Mouse (Mus musculus) kidney, embryonic 16.5 days (tissue): ENCODE measurements at regions not wholly inside any gene's neighbourhood (a gene's known extent, or its start where the extent isn't known, plus 50 kb on each side); places are given as distances from the start of the nearest gene placed in this dataset.
A peak's percentile ranks its signal among the peaks of the same experiment; 100 is the strongest.

Source experiments
- ATAC-seq: fragments of 200-750 bp; cut with Nextera tagmentation; 2 replicates; pipeline ENCODE4 v1.8.0; 2017; ENCODE audit warnings: moderate TSS enrichment; ENCODE audit not compliant: low FRiP score, low TSS enrichment
- H3K27ac ChIP-seq: fragments of 300-500 bp; sonication (generic); 2 replicates; pipeline ENCODE4 v1.5.1; 2014; ENCODE audit warnings: low read length
- H3K27me3 ChIP-seq: fragments of 300-500 bp; sonication (generic); 2 replicates; pipeline ENCODE4 v1.6.1; 2014; ENCODE audit warnings: low read length, control low read depth, mixed read lengths; ENCODE audit not compliant: insufficient read depth
- H3K36me3 ChIP-seq: fragments of 300-500 bp; sonication (generic); 2 replicates; pipeline ENCODE4 v1.6.1; 2014; ENCODE audit warnings: low read length, control low read depth, mixed read lengths; ENCODE audit not compliant: insufficient read depth
- H3K4me1 ChIP-seq: fragments of 300-500 bp; sonication (generic); 2 replicates; pipeline ENCODE4 v1.6.1; 2014; ENCODE audit warnings: low read length, control low read depth, mixed read lengths; ENCODE audit not compliant: insufficient read depth
- H3K4me2 ChIP-seq: fragments of 300-500 bp; sonication (generic); replicated peaks from 2 replicates; pipeline ENCODE4 v1.6.1; 2014; ENCODE audit warnings: low read depth, low read length
- H3K4me3 ChIP-seq: fragments of 300-500 bp; sonication (generic); 2 replicates; pipeline ENCODE4 v1.5.1; 2014; ENCODE audit warnings: mild to moderate bottlenecking, low read length
- H3K9ac ChIP-seq: fragments of 300-500 bp; sonication (generic); replicated peaks from 2 replicates; pipeline ENCODE4 v1.6.1; 2014; ENCODE audit warnings: low read length
- H3K9me3 ChIP-seq: fragments of 300-500 bp; sonication (generic); 2 replicates; pipeline ENCODE4 v1.6.1; 2016; ENCODE audit warnings: low read length, control low read depth
- WGBS: fragments of 180-500 bp; shearing (Covaris S2); extraction: QIAGEN DNeasy Blood & Tissue Kit; methylation state at CpG from one replicate; pipeline ENCODE4 v1.1.7; 2014; 5-methylcytosine and 5-hydroxymethylcytosine counted together

GRCm38 (mm10) chr4:97050735-97051134, 132.2 kb downstream of the Gm10192 start:
- Histone ChIP-seq H3K27me3 (no peaks in the 10 kb centered on the region), H3K9me3 (no peaks in the 10 kb centered on the region), H3K9ac (no peak overlapping the region), H3K36me3 (no peaks in the 10 kb centered on the region), H3K4me3 (no peak overlapping the region), H3K4me1 (peaks cover 13% of the 10 kb centered on the region), H3K4me2 (no peak overlapping the region), H3K27ac (no peak overlapping the region)
- WGBS: 27% methylated on average over 6 of the region's 6 CpGs
- ATAC-seq: peak; percentile 81

- no peaks in the 10 kb centered on the region for H3K36me3 ChIP-seq
- H3K9ac ChIP-seq: no peak overlapping the region
- ATAC-seq: peak; percentile 61; the same call in 1 of the 2 replicates
- H3K9me3 ChIP-seq: no peaks in the 10 kb centered on the region
- H3K4me3 ChIP-seq: no peak overlapping the region
- H3K4me2 ChIP-seq: no peak overlapping the region
- 24% methylated on average over 4 of the region's 4 CpGs for WGBS
- H3K27ac ChIP-seq: no peak overlapping the region
- H3K4me1 ChIP-seq: peaks cover 13% of the 10 kb centered on the region
- no peaks in the 10 kb centered on the region for H3K27me3 ChIP-seq
Measured at GRCm38 (mm10) chr4:97049045-97049674, 133.8 kb downstream of the Gm10192 start.

- 30% methylated on average over 2 of the region's 2 CpGs for WGBS
- H3K4me3 ChIP-seq: no peak overlapping the region
- H3K9me3 ChIP-seq: no peaks in the 10 kb centered on the region
- no peak overlapping the region for H3K9ac ChIP-seq
- H3K4me2 ChIP-seq: no peak overlapping the region
- H3K27me3 ChIP-seq: no peaks in the 10 kb centered on the region
- no peaks in the 10 kb centered on the region for H3K4me1 ChIP-seq
- H3K36me3 ChIP-seq: no peaks in the 10 kb centered on the region
- no peak overlapping the region for H3K27ac ChIP-seq
- peak; percentile 63; the same call in 1 of the 2 replicates for ATAC-seq
Measured at GRCm38 (mm10) chr4:97037693-97038348, 145.1 kb downstream of the Gm10192 start.

- no peaks in the 10 kb centered on the region for H3K36me3 ChIP-seq
- H3K27ac ChIP-seq: no peak overlapping the region
- no peak overlapping the region for H3K9ac ChIP-seq
- no peaks in the 10 kb centered on the region for H3K4me1 ChIP-seq
- H3K27me3 ChIP-seq: no peaks in the 10 kb centered on the region
- no peak for ATAC-seq
- H3K4me3 ChIP-seq: no peak overlapping the region
- no peak overlapping the region for H3K4me2 ChIP-seq
- H3K9me3 ChIP-seq: no peaks in the 10 kb centered on the region
Measured at GRCm38 (mm10) chr4:97028938-97029337, 154.0 kb downstream of the Gm10192 start.

- no peak overlapping the region for H3K4me3 ChIP-seq
- ATAC-seq: no peak
- H3K4me1 ChIP-seq: no peaks in the 10 kb centered on the region
- no peak overlapping the region for H3K27ac ChIP-seq
- H3K9me3 ChIP-seq: no peaks in the 10 kb centered on the region
- no peak overlapping the region for H3K4me2 ChIP-seq
- H3K36me3 ChIP-seq: no peaks in the 10 kb centered on the region
- no peaks in the 10 kb centered on the region for H3K27me3 ChIP-seq
- H3K9ac ChIP-seq: no peak overlapping the region
- WGBS: 43% methylated on average over 4 of the region's 4 CpGs
Measured at GRCm38 (mm10) chr4:97025446-97026040, 157.4 kb downstream of the Gm10192 start.

GRCm38 (mm10) chr4:97001321-97001720, 181.6 kb downstream of the Gm10192 start:
- Histone ChIP-seq H3K9ac (no peak overlapping the region), H3K4me2 (no peak overlapping the region), H3K27ac (no peak overlapping the region), H3K4me3 (no peak overlapping the region), H3K9me3 (no peaks in the 10 kb centered on the region), H3K4me1 (no peaks in the 10 kb centered on the region), H3K27me3 (no peaks in the 10 kb centered on the region), H3K36me3 (no peaks in the 10 kb centered on the region)
- ATAC-seq: no peak

GRCm38 (mm10) chr4:96980311-96980710, 195.3 kb upstream of the Gm12695 start:
- H3K4me3 ChIP-seq: no peak overlapping the region
- no peaks in the 10 kb centered on the region for H3K36me3 ChIP-seq
- H3K4me1 ChIP-seq: no peaks in the 10 kb centered on the region
- no peak overlapping the region for H3K9ac ChIP-seq
- ATAC-seq: 0 out of 2 replicates have a peak, but pooled peaks have one; percentile 12
- no peak overlapping the region for H3K27ac ChIP-seq
- H3K4me2 ChIP-seq: no peak overlapping the region
- no peaks in the 10 kb centered on the region for H3K27me3 ChIP-seq
- WGBS: 49% methylated on average over 2 of the region's 2 CpGs
- H3K9me3 ChIP-seq: no peaks in the 10 kb centered on the region

GRCm38 (mm10) chr4:96979876-96980275, 194.9 kb upstream of the Gm12695 start:
- H3K9ac ChIP-seq: no peak overlapping the region
- 80% methylated on average over 3 of the region's 3 CpGs for whole genome bisulfite sequencing
- no peaks in the 10 kb centered on the region for H3K36me3 ChIP-seq
- H3K4me1 ChIP-seq: no peaks in the 10 kb centered on the region
- no peaks in the 10 kb centered on the region for H3K27me3 ChIP-seq
- no peak overlapping the region for H3K4me3 ChIP-seq
- no peak overlapping the region for H3K27ac ChIP-seq
- H3K9me3 ChIP-seq: no peaks in the 10 kb centered on the region
- no peak overlapping the region for H3K4me2 ChIP-seq
- no peak for ATAC-seq

GRCm38 (mm10) chr4:96974935-96975334, 189.9 kb upstream of the Gm12695 start:
- WGBS: 48% methylated on average over 3 of the region's 3 CpGs

GRCm38 (mm10) chr4:96973804-96974203, 188.8 kb upstream of the Gm12695 start:
- no peaks in the 10 kb centered on the region for H3K27me3 ChIP-seq
- H3K36me3 ChIP-seq: no peaks in the 10 kb centered on the region
- ATAC-seq: no peak
- H3K4me2 ChIP-seq: no peak overlapping the region
- no peaks in the 10 kb centered on the region for H3K9me3 ChIP-seq
- 52% methylated on average over 1 of the region's 1 CpGs for WGBS
- no peaks in the 10 kb centered on the region for H3K4me1 ChIP-seq
- H3K4me3 ChIP-seq: no peak overlapping the region
- no peak overlapping the region for H3K9ac ChIP-seq
- H3K27ac ChIP-seq: no peak overlapping the region

More at GRCm38 (mm10) chr4:96974935-96975334, 189.9 kb upstream of the Gm12695 start:
- no peaks in the 10 kb centered on the region for H3K27me3 ChIP-seq
- no peak for ATAC-seq
- H3K9ac ChIP-seq: no peak overlapping the region
- H3K4me3 ChIP-seq: no peak overlapping the region
- H3K27ac ChIP-seq: no peak overlapping the region
- no peaks in the 10 kb centered on the region for H3K36me3 ChIP-seq
- no peak overlapping the region for H3K4me2 ChIP-seq
- H3K9me3 ChIP-seq: no peaks in the 10 kb centered on the region
- H3K4me1 ChIP-seq: no peaks in the 10 kb centered on the region
